Mouse (Mus musculus) gastrocnemius, postnatal 36 days (tissue): Measurements from ENCODE around the gene Zfp207. TPM values are rescaled to one million over a fixed set of nuclear protein-coding genes. Genes with fewer than 3 reads are reported as not detected.
"Not testable (repeated sequence)": the region's sequence is repeated elsewhere in the genome, so short reads cannot be mapped to it uniquely, and the experiment has no call there.

Experiments
- DNase-seq, 2 experiments: peaks; one replicate each; pipeline ENCODE4 v3.0.0; 2022
- intact Hi-C: fragments of 180-260 bp; cut with DNase I; formaldehyde crosslinking; loops from one replicate; pipeline ENCODE4 v1.15.1; 2025
- long read RNA-seq, 2 experiments: library from polyadenylated mRNA; stranded (forward); transcript quantifications; one replicate each; pipeline ENCODE4 v2.0.0; 2021
- total RNA-seq, 2 experiments: library from RNA; stranded (reverse); gene quantifications; 2 replicates each; pipeline ENCODE4 v1.2.3; 2021

The Zfp207 gene
- total RNA-seq: 10 to 100 TPM; 44.6 to 57.9 TPM
- long read RNA-seq, experiment 1, transcript Zfp207-202 (12 exons, 1,562 nt): major isoform, 14 of 35 reads
- long read RNA-seq, experiment 1, partial matches to known transcripts: 7 of 35 reads
- long read RNA-seq, experiment 1, other reads (novel, unspliced or antisense): 9 of 35 reads
- long read RNA-seq, experiment 2, transcript Zfp207-202 (12 exons, 1,562 nt): major isoform, 19 of 39 reads
- long read RNA-seq, experiment 2, partial matches to known transcripts: 2 of 39 reads
- long read RNA-seq, experiment 2, other reads (novel, unspliced or antisense): 16 of 39 reads

GRCm38 (mm10) chr11:80383019-80383625 lies at the start of gene Zfp207:
Gene Zfp207, plus strand, starts transcription at chr11:80383279.
- intact Hi-C loops: no loop called here
- peak; percentile 92 to 97 for DNase-seq

- DNase-seq: no peak
- intact Hi-C loops: no loop called here
These were observed 47.3 kb upstream of the Zfp207 start for GRCm38 (mm10) chr11:80335609-80336350.

GRCm38 (mm10) chr11:80336351-80336730 lies 46.7 kb upstream of the Zfp207 start:
- intact Hi-C loops: no loop called here
- no peak for DNase-seq

- intact Hi-C loops: no loop called here
- DNase-seq: no peak
These were observed 40.6 kb upstream of the Zfp207 start for GRCm38 (mm10) chr11:80342482-80342881.

GRCm38 (mm10) chr11:80351832-80352430 lies 31.1 kb upstream of the Zfp207 start:
- intact Hi-C loops: loop anchor here (1.0 kb wide), 1 partner anchor 65 kb away; no protein-coding TSS in a partner anchor
- peak; percentile 52 to 78 for DNase-seq

- intact Hi-C loops: no loop called here
- DNase-seq: no peak
These were observed 28.2 kb upstream of the Zfp207 start for GRCm38 (mm10) chr11:80354832-80355231.

GRCm38 (mm10) chr11:80368949-80369348 lies 14.1 kb upstream of the Zfp207 start:
- intact Hi-C loops: no loop called here
- no peak for DNase-seq

GRCm38 (mm10) chr11:80376651-80377050 lies 6.4 kb upstream of the Zfp207 start:
- no peak for DNase-seq
- intact Hi-C loops: no loop called here

GRCm38 (mm10) chr11:80377712-80378451 lies 5.2 kb upstream of the Zfp207 start, which contains the start of gene 5730455P16Rik:
Gene 5730455P16Rik, minus strand, starts transcription at chr11:80378034.
- intact Hi-C loops: no loop called here
- peak; percentile 79 to 80 for DNase-seq

- DNase-seq, intact Hi-C loops: not testable (repeated sequence)
These were observed 4.5 kb upstream of the Zfp207 start for GRCm38 (mm10) chr11:80378452-80379068.

- DNase-seq, intact Hi-C loops: not testable (repeated sequence)
These were observed 3.9 kb upstream of the Zfp207 start for GRCm38 (mm10) chr11:80379184-80379583.

GRCm38 (mm10) chr11:80382626-80383018 lies 457 bp upstream of the Zfp207 start:
- intact Hi-C loops: no loop called here
- peak in 1 of 2 experiments; percentile 34 for DNase-seq

- intact Hi-C loops: no loop called here
- DNase-seq: peak in 1 of 2 experiments; percentile 13
These were observed 557 bp downstream of the Zfp207 start for GRCm38 (mm10) chr11:80383626-80384046.

- intact Hi-C loops: no loop called here
- no peak for DNase-seq
These were observed 1.4 kb downstream of the Zfp207 start for GRCm38 (mm10) chr11:80384461-80384860.

- intact Hi-C loops: no loop called here
- DNase-seq: no peak
These were observed 2.0 kb downstream of the Zfp207 start for GRCm38 (mm10) chr11:80385055-80385454.

- no peak for DNase-seq
- intact Hi-C loops: no loop called here
These were observed 3.7 kb downstream of the Zfp207 start for GRCm38 (mm10) chr11:80386790-80387189.

GRCm38 (mm10) chr11:80389885-80390284 lies 6.8 kb downstream of the Zfp207 start:
- no peak for DNase-seq
- intact Hi-C loops: no loop called here

- intact Hi-C loops: no loop called here
These were observed 8.5 kb downstream of the Zfp207 start for GRCm38 (mm10) chr11:80391407-80392120.

GRCm38 (mm10) chr11:80395930-80396329 lies 12.9 kb downstream of the Zfp207 start:
- DNase-seq: no peak
- intact Hi-C loops: no loop called here

More at GRCm38 (mm10) chr11:80391407-80392120, 8.5 kb downstream of the Zfp207 start:
- no peak for DNase-seq
